Mouse (Mus musculus) neutrophil, adult 59 days (primary cell): Measurements from ENCODE around the gene Tmem106c. TPM values are rescaled to one million over a fixed set of nuclear protein-coding genes. Genes with fewer than 3 reads are reported as not detected.

Experiments used
- total RNA-seq, 2 experiments: library from RNA; stranded (reverse); gene quantifications; 1 replicate in 1 of 2; 2 replicates in 1 of 2; pipeline ENCODE4 v1.2.4; 2023

Gene Tmem106c
- 10 to 100 TPM; 10.2 to 13.6 TPM for total RNA-seq

GRCm38 (mm10) chr15:97963989-97964835 lies at the start of gene Tmem106c:
TSS of gene Tmem106c (plus strand) at chr15:97964200.

GRCm38 (mm10) chr15:98003822-98004739 lies 40.1 kb downstream of the Tmem106c start, which contains the start of gene Col2a1:
TSS of gene Col2a1 (minus strand) at chr15:98004695.

Other genes with a start within 250 kb of the Tmem106c start
- under 1 TPM; 0.20 to 0.44 TPM for gene Endou, start 232.9 kb upstream of the Tmem106c start, total RNA-seq
- 10 to 100 TPM in 1 of 2 experiments, 1 to 10 TPM in 1; 6.6 to 10.3 TPM for gene Rapgef3, start 196.2 kb upstream of the Tmem106c start, total RNA-seq
- 10 to 100 TPM; 38.7 to 45.2 TPM for gene Slc48a1, start 185.7 kb upstream of the Tmem106c start, total RNA-seq
- 10 to 100 TPM; 16.3 to 24.7 TPM for gene Hdac7, start 119.7 kb upstream of the Tmem106c start, total RNA-seq
- 1 to 10 TPM; 1.1 to 1.2 TPM for gene Vdr, start 53.6 kb upstream of the Tmem106c start, total RNA-seq
- gene Col2a1, start 40.5 kb downstream of the Tmem106c start, total RNA-seq, result 1 to 10 TPM in 1 of 2 experiments, under 1 TPM in 1; 0.66 to 1.5 TPM
- gene Pfkm, start 128.4 kb downstream of the Tmem106c start, total RNA-seq, result 10 to 100 TPM in 1 of 2 experiments, 1 to 10 TPM in 1; 5.3 to 14.1 TPM
- gene Senp1, start 129.5 kb downstream of the Tmem106c start, total RNA-seq, result 10 to 100 TPM; 34.0 to 34.8 TPM
- gene Asb8, start 201.4 kb downstream of the Tmem106c start, total RNA-seq, result 10 to 100 TPM; 19.5 to 20.7 TPM
- not detected for gene Ccdc184, start 203.0 kb downstream of the Tmem106c start, total RNA-seq
- not detected for gene Olfr288, start 231.3 kb downstream of the Tmem106c start, total RNA-seq